Mouse (Mus musculus) left cerebral cortex, adult 2 months (tissue): ENCODE data around the gene Schip1. TPM values are rescaled to one million over a fixed set of nuclear protein-coding genes. Genes with fewer than 3 reads are reported as not detected.
"Not testable (repeated sequence)": the region's sequence is repeated elsewhere in the genome, so short reads cannot be mapped to it uniquely, and the experiment has no call there.

Source experiments
- DNase-seq, 2 experiments: peaks; one replicate each; pipeline ENCODE4 v3.0.0; 2021 to 2022; ENCODE audit warnings: low spot score in 2 of 2, mixed read lengths in 1 of 2; ENCODE audit errors: extremely low spot score in 1 of 2
- H3K27ac ChIP-seq: fragments of 200-600 bp; 2 replicates; pipeline ENCODE4 v1.8.1; 2022
- H3K4me3 ChIP-seq: fragments of 200-600 bp; 2 replicates; pipeline ENCODE4 v1.8.1; 2022
- CTCF ChIP-seq: fragments of 200-600 bp; IDR thresholded peaks from 2 replicates; pipeline ENCODE4 v1.8.1; 2022; ENCODE audit warnings: antibody characterized with exemption, mild to moderate bottlenecking, moderate library complexity
- intact Hi-C: fragments of 180-260 bp; cut with DNase I; formaldehyde crosslinking; loops from one replicate; pipeline ENCODE4 v1.15.1; 2025
- total RNA-seq, 2 experiments: library from RNA; stranded (reverse); gene quantifications; 2 replicates each; pipeline ENCODE4 v1.2.3; 2021

The Schip1 gene
- total RNA-seq, 2 experiments from 2014 or later, result 261 to 282 TPM

DNA sequence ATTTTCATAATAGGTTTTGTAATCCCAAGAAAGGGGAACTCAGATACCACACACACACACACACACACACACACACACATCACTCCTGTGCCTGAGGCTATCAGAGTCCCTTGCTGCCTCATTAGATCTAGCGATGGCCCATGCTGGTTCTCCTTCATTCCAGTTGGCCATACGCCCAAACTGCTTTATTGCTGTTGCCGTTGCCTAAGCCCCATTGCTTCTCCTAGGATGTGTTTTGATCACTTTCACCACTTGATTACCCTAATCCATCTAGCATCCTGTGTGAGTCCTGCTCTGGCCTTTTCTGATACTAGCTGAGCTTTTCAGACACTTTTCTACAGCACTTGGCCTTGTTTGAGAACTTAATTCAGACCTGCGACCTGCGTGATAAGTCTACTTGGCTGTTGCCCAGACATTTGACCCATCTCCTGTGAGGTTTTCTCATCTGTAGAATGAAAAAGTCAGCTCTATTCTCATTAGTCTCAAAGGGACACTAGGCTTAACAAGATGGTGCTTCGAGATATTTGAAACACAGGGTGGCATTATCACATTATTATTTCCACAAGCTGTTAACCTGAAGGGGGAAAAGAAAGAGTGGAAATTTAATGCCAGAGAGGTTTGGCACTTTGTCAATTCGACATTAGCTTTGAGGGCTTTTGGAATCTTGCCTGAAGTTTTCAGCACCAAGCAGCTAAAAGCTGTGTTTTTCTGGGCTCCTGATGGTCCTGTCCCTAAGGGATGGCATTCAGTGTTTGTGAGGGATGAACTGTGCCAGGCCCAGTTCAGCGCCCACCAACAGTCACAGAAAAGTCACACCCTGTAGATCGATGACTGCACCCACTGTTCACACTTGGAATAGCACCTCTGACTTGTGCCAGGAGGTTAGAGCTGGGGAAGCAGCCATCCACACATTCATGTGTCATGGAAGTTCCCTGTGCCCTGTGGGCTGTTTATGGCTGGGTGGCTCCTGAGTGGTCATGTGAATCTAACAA is 7.1 kb downstream of the Schip1 start:
- Histone ChIP-seq H3K27ac (no peak overlapping the region), H3K4me3 (no peak overlapping the region)
- no peak; the same call in 1 of the 2 replicates for TF ChIP-seq CTCF
- intact Hi-C loops, result no loop called here
- DNase-seq, result no peak

- no peak for DNase-seq
- Histone ChIP-seq H3K27ac (no peak overlapping the region), H3K4me3 (no peak overlapping the region)
- TF ChIP-seq CTCF, result no peak
- intact Hi-C loops, result no loop called here
Observed at GRCm38 (mm10) chr3:68077406-68077805, 12.8 kb downstream of the Schip1 start.

GRCm38 (mm10) chr3:68085024-68085423 is 20.4 kb downstream of the Schip1 start:
- no peak for DNase-seq
- TF ChIP-seq CTCF, result no peak
- intact Hi-C loops, result no loop called here
- Histone ChIP-seq H3K4me3 (no peak overlapping the region), H3K27ac (no peak overlapping the region)

- Histone ChIP-seq H3K27ac (no peak overlapping the region), H3K4me3 (no peak overlapping the region)
- intact Hi-C loops, result no loop called here
- no peak for DNase-seq
- no peak for TF ChIP-seq CTCF
Observed at GRCm38 (mm10) chr3:68092108-68092507, 27.5 kb downstream of the Schip1 start.

DNA sequence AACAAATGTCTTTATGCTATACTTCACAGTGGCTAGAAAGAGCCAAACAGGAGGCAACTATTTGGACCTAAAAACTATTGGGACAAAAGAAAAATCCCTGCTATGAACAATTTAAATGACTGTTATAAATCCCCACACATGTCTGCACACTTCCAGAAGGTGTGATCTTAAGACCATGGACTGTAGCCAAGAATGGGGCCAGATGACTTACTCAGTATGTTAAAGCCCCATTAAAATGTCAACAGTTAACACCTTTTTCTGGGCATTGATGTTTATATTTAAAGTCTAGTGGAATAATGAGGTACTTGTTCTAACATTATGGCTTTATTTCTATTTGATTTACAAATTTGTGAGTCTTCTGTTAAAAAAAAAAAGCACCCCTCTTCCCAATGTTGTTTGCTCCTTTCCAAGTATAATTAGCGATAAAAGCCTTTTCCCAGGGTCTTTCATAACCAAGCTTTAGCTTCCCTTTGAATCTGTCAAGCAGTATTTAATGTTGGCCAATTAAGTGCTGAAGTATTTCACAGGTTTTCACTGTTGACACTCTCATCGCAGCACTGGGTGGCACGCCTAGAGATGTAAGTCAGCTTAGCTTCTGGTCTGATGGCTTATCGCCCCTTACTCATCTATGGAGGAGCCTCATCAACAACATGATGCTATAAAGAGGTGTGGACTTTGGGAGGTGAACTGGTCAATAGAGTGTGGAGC is 32.3 kb downstream of the Schip1 start:
- Histone ChIP-seq H3K4me3 (no peak overlapping the region), H3K27ac (no peak overlapping the region)
- DNase-seq, result no peak
- no peak for TF ChIP-seq CTCF
- intact Hi-C loops, result no loop called here

GRCm38 (mm10) chr3:68099561-68099960 is 35.0 kb downstream of the Schip1 start:
- H3K27ac ChIP-seq, intact Hi-C loops, DNase-seq, H3K4me3 ChIP-seq: not testable (repeated sequence)

GRCm38 (mm10) chr3:68101343-68101742 is 36.7 kb downstream of the Schip1 start:
- Histone ChIP-seq H3K27ac (no peak overlapping the region), H3K4me3 (no peak overlapping the region)
- DNase-seq, result no peak
- intact Hi-C loops, result no loop called here
- TF ChIP-seq CTCF, result no peak

- intact Hi-C loops, result no loop called here
- no peak for DNase-seq
- Histone ChIP-seq H3K27ac (no peak overlapping the region), H3K4me3 (no peak overlapping the region)
- no peak for TF ChIP-seq CTCF
Observed at GRCm38 (mm10) chr3:68105081-68105685, 40.6 kb downstream of the Schip1 start.

- intact Hi-C loops, result no loop called here
- TF ChIP-seq CTCF, result no peak
Observed at GRCm38 (mm10) chr3:68121338-68121737, 56.7 kb downstream of the Schip1 start.

DNA sequence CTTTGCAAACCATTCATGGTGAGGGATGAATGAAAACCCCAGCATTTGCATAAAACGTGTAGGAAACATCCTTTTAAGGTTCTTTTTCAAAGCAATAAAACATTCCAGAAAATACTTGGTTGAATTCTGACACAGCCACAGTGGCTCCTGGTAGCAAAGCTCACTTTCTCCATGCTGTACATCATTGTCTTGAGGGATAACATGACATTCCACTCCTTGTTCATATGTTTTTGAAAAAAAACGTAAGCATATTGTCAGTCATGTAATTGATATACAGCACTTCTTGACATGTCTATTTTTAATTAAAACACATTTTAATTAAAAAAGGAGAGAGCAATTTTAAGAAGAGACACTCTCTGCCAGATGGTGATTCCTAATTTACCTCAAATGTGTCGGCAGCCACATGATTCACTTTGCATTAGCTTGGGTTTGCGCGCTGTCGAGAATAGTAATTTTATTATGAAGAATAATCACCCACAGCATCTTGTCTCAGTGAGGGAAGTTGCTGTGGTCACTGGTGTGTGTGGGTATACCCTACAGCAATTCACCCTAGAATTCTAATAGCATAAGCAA is 61.8 kb downstream of the Schip1 start:
- intact Hi-C loops, result loop anchor here (5.0 kb wide), 1 partner anchor 59 kb away; no protein-coding TSS in a partner anchor
- DNase-seq, result no peak
- Histone ChIP-seq H3K4me3 (no peak overlapping the region), H3K27ac (no peak overlapping the region)
- no peak for TF ChIP-seq CTCF

More at GRCm38 (mm10) chr3:68121338-68121737, 56.7 kb downstream of the Schip1 start:
- Histone ChIP-seq H3K4me3 (no peak overlapping the region), H3K27ac (no peak overlapping the region)
- no peak for DNase-seq

DNA sequence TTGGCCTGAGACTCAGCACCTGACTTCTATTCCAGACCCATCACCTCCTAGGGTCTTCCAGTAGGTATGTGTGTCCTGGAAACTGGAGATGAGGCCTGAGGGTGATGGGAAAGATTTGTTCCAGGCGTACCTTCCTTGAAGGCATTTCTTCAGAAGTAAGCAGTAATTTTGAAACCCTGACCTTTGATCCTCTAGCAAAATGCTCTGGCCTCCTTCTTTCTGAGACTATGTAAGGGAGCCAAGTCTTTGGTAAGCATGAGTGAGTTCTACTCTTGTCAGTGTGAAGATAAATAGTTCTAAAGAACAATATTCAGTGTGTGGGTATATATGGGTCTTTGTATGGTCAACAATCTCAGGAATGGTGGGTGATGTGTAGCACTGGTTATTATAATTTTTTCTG is 65.8 kb downstream of the Schip1 start:
- Histone ChIP-seq H3K4me3 (no peak overlapping the region), H3K27ac (no peak overlapping the region)
- DNase-seq, result no peak
- intact Hi-C loops, result no loop called here
- no peak for TF ChIP-seq CTCF
